Mouse (Mus musculus) midbrain, postnatal 0 days (tissue): ENCODE data around the gene Nudt6. TPM values are rescaled to one million over a fixed set of nuclear protein-coding genes. Genes with fewer than 3 reads are reported as not detected.

Experiments used
- ATAC-seq: fragments of 200-750 bp; cut with Nextera tagmentation; 2 replicates; pipeline ENCODE4 v1.8.0; 2017; ENCODE audit warnings: moderate number of reproducible peaks, mild to moderate bottlenecking, moderate TSS enrichment, moderate library complexity; ENCODE audit not compliant: low FRiP score
- DNase-seq: peaks from one replicate; pipeline ENCODE4 v3.0.0-alpha.2; 2015; ENCODE audit warnings: low spot score
- H3K27ac ChIP-seq: fragments of 300-500 bp; sonication (generic); 2 replicates; pipeline ENCODE4 v1.5.1; 2014; ENCODE audit warnings: low read depth, mild to moderate bottlenecking, low read length, mixed read lengths
- H3K27me3 ChIP-seq: fragments of 300-500 bp; sonication (generic); 2 replicates; pipeline ENCODE4 v1.6.1; 2014; ENCODE audit warnings: low read length, control low read depth, mixed read lengths; ENCODE audit not compliant: insufficient read depth
- H3K36me3 ChIP-seq: fragments of 300-500 bp; sonication (generic); 2 replicates; pipeline ENCODE4 v1.6.1; 2014; ENCODE audit warnings: low read length, control low read depth, mixed read lengths; ENCODE audit not compliant: insufficient read depth
- H3K4me1 ChIP-seq: fragments of 300-500 bp; sonication (generic); 2 replicates; pipeline ENCODE4 v1.6.1; 2014; ENCODE audit warnings: mild to moderate bottlenecking, control low read depth, antibody characterized with exemption, low read length, mixed read lengths; ENCODE audit not compliant: insufficient read depth
- H3K4me2 ChIP-seq: fragments of 300-500 bp; sonication (generic); 2 replicates; pipeline ENCODE4 v1.6.1; 2014; ENCODE audit warnings: low read depth, mild to moderate bottlenecking, low read length, mixed read lengths; ENCODE audit not compliant: poor library complexity, severe bottlenecking
- H3K4me3 ChIP-seq: fragments of 300-500 bp; sonication (generic); 2 replicates; pipeline ENCODE4 v1.5.1; 2014; ENCODE audit warnings: low read depth, mild to moderate bottlenecking, low read length, moderate library complexity
- H3K9ac ChIP-seq: fragments of 300-500 bp; sonication (generic); replicated peaks from 2 replicates; pipeline ENCODE4 v1.6.1; 2014; ENCODE audit warnings: mild to moderate bottlenecking, low read length, moderate library complexity, mixed read lengths; ENCODE audit not compliant: poor library complexity, severe bottlenecking
- H3K9me3 ChIP-seq: fragments of 300-500 bp; sonication (generic); 2 replicates; pipeline ENCODE4 v1.6.1; 2016; ENCODE audit warnings: low read length, control low read depth
- CTCF ChIP-seq: IDR thresholded peaks from 2 replicates; pipeline ENCODE4 v1.5.1; 2016; ENCODE audit warnings: antibody characterized with exemption, mild to moderate bottlenecking
- WGBS: fragments of 180-500 bp; shearing (Covaris S2); extraction: QIAGEN DNeasy Blood & Tissue Kit; methylation state at CpG from one replicate; pipeline ENCODE4 v1.1.7; 2014; 5-methylcytosine and 5-hydroxymethylcytosine counted together
- polyA plus RNA-seq: library from polyadenylated mRNA; unstranded; fragments of >200 nt; fragmentation: Nextera tagmentation; extraction: Ambion mirVana; gene quantifications from 2 replicates; pipeline ENCODE4 v1.2.1, GENCODE M21; 2015
- total RNA-seq: library from RNA; depleted of rRNA; stranded (reverse); fragments of >200 nt; gene quantifications from 2 replicates; pipeline ENCODE4 v1.2.3, GENCODE M21; 2014; rRNA removed

Gene Nudt6
- 1.3 and 4.3 TPM in 2 replicates for total RNA-seq
- 10.7 and 10.9 TPM in 2 replicates for polyA plus RNA-seq

DNA sequence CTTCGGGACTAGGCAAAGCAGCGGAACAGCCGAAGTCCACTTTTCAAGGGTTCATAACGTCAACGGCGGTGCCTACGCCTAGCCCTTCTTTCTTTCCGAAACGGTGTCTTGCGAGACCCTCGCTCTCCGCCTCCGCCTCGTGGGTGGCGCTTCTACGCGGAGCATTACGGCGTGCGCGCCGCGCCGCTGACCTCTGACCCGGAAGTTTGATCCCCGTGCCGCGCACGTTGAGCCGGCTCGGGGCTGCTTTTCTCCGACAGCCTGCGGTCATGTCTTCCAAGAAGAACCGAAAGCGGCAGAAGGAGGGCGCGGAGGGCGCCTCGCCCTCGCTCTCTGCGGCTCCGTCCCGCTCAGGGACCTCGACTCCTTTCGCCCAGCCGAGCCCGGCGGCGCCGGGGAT, at the start of gene Nudt6:
TSS of gene Nudt6 (minus strand) at position 140 of the 400 bp plus-strand sequence.
- Histone ChIP-seq H3K9ac (peak within 1 kb of the TSS; percentile 64), H3K9me3 (no peaks in the 10 kb centered on the region), H3K4me3 (peak within 1 kb of the TSS; percentile 67), H3K36me3 (no peaks in the 10 kb centered on the region), H3K27ac (peak within 1 kb of the TSS; percentile 89), H3K27me3 (no peaks in the 10 kb centered on the region), H3K4me2 (peak within 1 kb of the TSS; percentile 79), H3K4me1 (peaks cover 4% of the 10 kb centered on the region; the same call in 1 of the 2 replicates)
- TF ChIP-seq CTCF: no peak
- WGBS: under 1% methylated on average over 44 of the region's 50 CpGs
- peak; percentile 95 for DNase-seq
- peak; percentile 91 for ATAC-seq

GRCm38 (mm10) chr3:37469353-37469752, 49.3 kb upstream of the Nudt6 start:
- Histone ChIP-seq H3K4me3 (no peak overlapping the region), H3K36me3 (no peaks in the 10 kb centered on the region), H3K4me1 (no peaks in the 10 kb centered on the region), H3K4me2 (no peak overlapping the region), H3K9me3 (no peaks in the 10 kb centered on the region), H3K27ac (no peak overlapping the region), H3K9ac (no peak overlapping the region), H3K27me3 (no peaks in the 10 kb centered on the region)
- TF ChIP-seq CTCF: no peak
- DNase-seq (no peak), ATAC-seq (no peak)
- WGBS: 89% methylated on average over 4 of the region's 4 CpGs

DNA sequence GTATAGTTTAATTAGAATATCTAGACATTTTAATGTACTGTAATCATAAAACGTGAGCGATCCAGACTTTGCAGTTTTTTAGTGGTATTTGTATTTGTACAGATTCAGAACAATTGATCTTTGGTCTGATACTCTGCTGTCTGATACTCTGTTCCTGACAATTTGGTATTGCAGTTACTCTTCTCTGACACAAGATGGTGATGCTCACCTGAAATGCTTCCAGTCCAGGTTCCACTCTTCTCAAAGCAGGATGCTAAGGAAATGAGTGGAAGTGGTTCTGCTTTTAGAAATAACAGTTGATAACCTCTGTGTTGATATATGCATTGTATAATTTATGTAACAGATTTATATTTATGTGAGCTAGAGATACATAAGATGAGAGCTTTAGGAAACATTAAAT, 48.2 kb upstream of the Nudt6 start:
- WGBS: 98% methylated on average over 2 of the region's 2 CpGs
- Histone ChIP-seq H3K27ac (no peak overlapping the region), H3K9ac (no peak overlapping the region), H3K27me3 (no peaks in the 10 kb centered on the region), H3K4me3 (no peak overlapping the region), H3K9me3 (no peaks in the 10 kb centered on the region), H3K4me1 (no peaks in the 10 kb centered on the region), H3K4me2 (no peak overlapping the region), H3K36me3 (no peaks in the 10 kb centered on the region)
- peak; percentile 69 for DNase-seq
- peak; percentile 72; the same call in 1 of the 2 replicates for ATAC-seq
- peak; percentile 93 for TF ChIP-seq CTCF

- no peak overlapping the region for H3K4me3 ChIP-seq
- no peaks in the 10 kb centered on the region for H3K9me3 ChIP-seq
- no peak overlapping the region for H3K27ac ChIP-seq
- H3K4me1 ChIP-seq: no peaks in the 10 kb centered on the region
- no peaks in the 10 kb centered on the region for H3K27me3 ChIP-seq
- H3K36me3 ChIP-seq: no peaks in the 10 kb centered on the region
- WGBS: 91% methylated on average over 1 of the region's 1 CpGs
- DNase-seq: no peak
- no peak for ATAC-seq
- no peak overlapping the region for H3K4me2 ChIP-seq
- no peak for TF ChIP-seq CTCF
- H3K9ac ChIP-seq: no peak overlapping the region
Observed at GRCm38 (mm10) chr3:37455992-37456391, 36.0 kb upstream of the Nudt6 start.

GRCm38 (mm10) chr3:37443409-37443808, 23.4 kb upstream of the Nudt6 start:
- DNase-seq (no peak), ATAC-seq (no peak)
- 99% methylated on average over 2 of the region's 2 CpGs for WGBS

GRCm38 (mm10) chr3:37439770-37440169, 19.8 kb upstream of the Nudt6 start:
- Histone ChIP-seq H3K4me1 (no peaks in the 10 kb centered on the region), H3K9me3 (no peaks in the 10 kb centered on the region), H3K4me3 (no peak overlapping the region), H3K27ac (no peak overlapping the region), H3K27me3 (no peaks in the 10 kb centered on the region), H3K36me3 (peaks cover 13% of the 10 kb centered on the region; the same call in 1 of the 2 replicates), H3K9ac (no peak overlapping the region), H3K4me2 (no peak overlapping the region)
- DNase-seq (no peak), ATAC-seq (no peak)
- TF ChIP-seq CTCF: no peak
- WGBS: 85% methylated on average over 1 of the region's 1 CpGs

More at GRCm38 (mm10) chr3:37443409-37443808, 23.4 kb upstream of the Nudt6 start:
- Histone ChIP-seq H3K27me3 (no peaks in the 10 kb centered on the region), H3K27ac (no peak overlapping the region), H3K4me1 (no peaks in the 10 kb centered on the region), H3K4me2 (no peak overlapping the region), H3K9ac (no peak overlapping the region), H3K36me3 (peaks cover 13% of the 10 kb centered on the region; the same call in 1 of the 2 replicates), H3K9me3 (no peaks in the 10 kb centered on the region), H3K4me3 (no peak overlapping the region)
- TF ChIP-seq CTCF: no peak
